Mouse (Mus musculus) embryo, embryonic 11 days (tissue): ENCODE measurements at regions not wholly inside any gene's neighbourhood (a gene's known extent, or its start where the extent isn't known, plus 50 kb on each side); places are given as distances from the start of the nearest gene placed in this dataset.
A peak's percentile ranks its signal among the peaks of the same experiment; 100 is the strongest.
"Not testable (repeated sequence)": the region's sequence is repeated elsewhere in the genome, so short reads cannot be mapped to it uniquely, and the experiment has no call there.

Experiments used
- DNase-seq: peaks from one replicate; pipeline ENCODE4 v3.0.0-alpha.2; 2015

DNA sequence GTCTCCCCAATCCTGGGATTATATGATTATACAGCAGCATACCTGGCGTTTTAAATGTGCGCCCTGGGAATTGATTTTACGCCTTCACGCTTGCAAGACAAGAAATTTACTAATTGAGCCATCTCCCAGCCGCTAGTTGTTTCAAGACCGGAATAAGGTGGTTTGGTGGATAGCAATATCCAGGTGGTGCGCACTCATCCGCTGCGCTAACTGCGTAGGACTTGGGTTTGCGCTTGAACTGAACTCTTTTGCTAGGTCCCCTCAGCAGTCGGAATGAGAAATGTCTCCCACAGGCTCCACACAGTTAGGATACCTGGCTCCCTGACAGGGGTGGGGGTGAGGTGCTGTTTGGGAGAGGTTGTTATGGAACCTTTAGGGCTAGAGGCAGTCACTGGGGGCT lies 136.4 kb upstream of the Rybp start:
- DNase-seq = no peak

GRCm38 (mm10) chr6:100422603-100423002 lies 135.3 kb upstream of the Rybp start:
- no peak for DNase-seq

GRCm38 (mm10) chr6:100421706-100422578 lies 134.7 kb upstream of the Rybp start:
- peak; percentile 82 for DNase-seq

- DNase-seq = no peak
These were observed 133.3 kb upstream of the Rybp start for GRCm38 (mm10) chr6:100420602-100421001.

DNA sequence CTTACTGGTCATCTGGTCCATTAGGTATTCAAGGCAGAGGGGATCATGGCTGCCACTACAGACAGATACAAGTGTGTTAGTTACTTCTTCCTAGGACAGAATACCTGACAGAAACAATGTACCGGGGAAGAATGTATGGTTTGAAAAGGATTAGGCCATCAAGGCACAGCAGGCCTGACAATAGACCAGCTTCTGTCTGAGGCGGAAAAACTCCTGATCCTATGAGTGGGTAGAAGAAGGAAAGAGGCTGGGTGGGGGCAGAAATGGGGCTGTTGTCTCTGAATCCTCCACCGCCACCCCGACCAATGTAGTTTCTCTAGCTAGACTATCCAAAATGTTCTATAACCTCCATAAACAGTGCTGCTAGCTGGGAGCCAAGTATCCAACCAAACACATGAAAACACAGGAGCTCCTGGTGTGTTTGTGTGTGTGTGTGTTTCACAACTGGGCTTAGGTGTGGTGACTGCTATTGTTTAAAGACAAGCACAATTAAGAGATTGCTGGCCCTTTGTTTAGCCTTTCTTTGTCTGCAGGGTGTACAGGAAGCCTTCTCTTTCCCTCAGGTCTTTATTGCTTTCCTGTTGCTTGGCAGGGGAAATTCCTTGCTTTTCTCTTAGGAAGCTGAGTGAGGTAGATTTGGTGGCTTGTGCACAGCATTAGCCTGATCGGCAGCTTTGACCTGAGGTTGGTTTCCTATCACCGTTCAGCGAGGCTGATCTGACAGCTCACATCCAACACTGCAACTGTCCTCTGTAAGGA lies 132.7 kb upstream of the Rybp start:
- no peak for DNase-seq

DNA sequence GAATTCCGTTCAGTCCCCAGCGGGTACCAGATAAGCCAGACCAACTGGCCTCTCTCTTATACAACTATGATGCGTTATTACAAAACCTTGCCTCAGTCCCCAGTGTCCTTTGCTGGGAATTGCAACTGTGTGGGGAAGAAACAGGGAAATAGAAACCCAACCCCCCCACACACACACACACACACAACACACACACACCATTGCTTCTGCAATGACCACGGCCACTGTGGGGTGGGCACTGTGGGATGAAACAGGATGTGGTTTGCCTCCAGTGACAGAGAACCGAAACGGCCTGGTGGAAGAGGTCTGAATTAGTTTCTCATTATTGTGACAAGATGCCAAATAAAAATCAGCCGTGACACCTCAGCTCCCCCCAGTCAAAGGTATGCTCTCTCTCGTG lies 128.8 kb upstream of the Rybp start:
- no peak for DNase-seq

DNA sequence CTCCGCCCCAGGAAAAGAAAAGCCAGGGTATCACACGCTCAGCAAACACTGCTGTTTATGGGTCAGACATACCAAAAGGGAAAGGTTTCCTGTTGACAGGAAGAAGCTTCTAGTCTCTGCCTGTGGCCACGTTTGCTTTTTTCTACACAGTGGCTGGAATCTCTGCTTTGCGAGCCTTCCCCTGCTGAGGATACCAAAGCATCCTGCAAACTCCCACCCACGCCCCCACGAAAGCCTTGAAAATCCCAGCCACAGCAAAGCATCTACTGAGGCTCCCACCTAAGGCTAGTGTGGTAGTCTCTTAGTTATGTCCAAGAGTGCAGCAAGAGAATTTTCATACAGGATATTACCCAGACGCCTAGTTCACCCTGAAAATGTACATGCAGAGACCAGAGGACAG lies 128.2 kb upstream of the Rybp start:
- no peak for DNase-seq

DNA sequence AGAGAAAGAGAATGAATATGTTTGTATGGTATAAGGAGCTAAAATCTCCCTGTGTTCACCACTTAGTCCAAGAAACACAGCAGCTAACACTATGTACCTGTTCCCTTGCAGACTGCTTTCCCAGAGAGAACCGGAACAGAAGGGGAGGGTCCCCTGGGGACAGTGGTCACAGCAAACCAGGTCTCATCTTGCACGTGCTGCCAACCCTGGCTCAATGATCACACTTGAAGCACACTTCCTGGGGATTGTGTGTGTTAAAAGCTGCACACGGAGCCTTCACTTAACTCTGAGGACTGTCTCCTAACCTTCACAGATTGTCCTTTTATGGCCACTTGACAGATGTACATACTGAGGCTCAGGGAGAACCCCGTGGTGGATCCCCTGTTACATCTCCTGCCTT lies 127.6 kb upstream of the Rybp start:
- DNase-seq = no peak

DNA sequence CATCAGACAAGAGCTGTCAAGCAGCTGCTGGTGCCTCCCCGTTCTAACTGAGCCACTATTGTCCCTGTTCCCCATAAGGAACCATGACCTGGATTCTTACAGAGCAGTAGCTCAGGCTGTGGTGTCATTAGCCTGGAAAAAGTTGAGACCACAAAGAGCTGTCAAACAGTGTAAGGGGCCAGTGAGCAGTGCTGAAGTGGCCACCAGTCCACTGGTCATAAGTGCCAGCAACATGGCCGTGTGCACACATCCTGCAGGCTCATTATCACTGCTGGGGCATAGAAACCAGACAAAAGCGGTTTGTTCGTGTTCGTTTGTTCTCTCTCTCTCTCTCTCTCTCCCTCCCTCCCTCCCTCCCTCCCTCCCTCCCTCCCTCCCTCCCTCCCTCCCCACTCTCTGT lies 125.2 kb upstream of the Rybp start:
- no peak for DNase-seq

- DNase-seq = no peak
These were observed 124.7 kb upstream of the Rybp start for GRCm38 (mm10) chr6:100411968-100412367.

- no peak for DNase-seq
These were observed 122.9 kb upstream of the Rybp start for GRCm38 (mm10) chr6:100410067-100410631.

GRCm38 (mm10) chr6:100408826-100409225 lies 121.5 kb upstream of the Rybp start:
- DNase-seq = no peak

DNA sequence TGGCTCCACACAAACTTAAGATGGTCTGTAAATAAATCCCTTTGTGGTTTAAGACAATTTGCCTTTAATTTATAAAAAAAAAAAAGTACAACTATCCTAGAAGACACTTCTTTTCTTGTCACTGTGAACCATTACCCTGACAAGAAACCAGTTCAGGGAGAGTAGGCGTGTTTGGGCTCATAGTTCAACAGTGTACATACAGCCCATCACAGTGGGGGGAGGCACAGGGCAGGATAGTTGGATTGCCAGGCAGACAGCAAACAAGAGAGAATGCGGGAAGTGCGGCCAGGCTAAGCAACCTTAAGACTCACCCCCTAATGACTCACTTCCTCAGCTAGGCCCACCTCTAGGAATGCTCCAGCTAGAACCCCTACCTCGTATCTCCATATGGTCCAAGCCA lies 119.2 kb upstream of the Rybp start:
- DNase-seq = no peak

GRCm38 (mm10) chr6:100404161-100404560 lies 116.9 kb upstream of the Rybp start:
- DNase-seq = peak; percentile 20

- DNase-seq = peak; percentile 61
These were observed 115.4 kb upstream of the Rybp start for GRCm38 (mm10) chr6:100402716-100403115.

- no peak for DNase-seq
These were observed 114.4 kb upstream of the Rybp start for GRCm38 (mm10) chr6:100401728-100402127.

- not testable (repeated sequence) for DNase-seq
These were observed 112.1 kb upstream of the Rybp start for GRCm38 (mm10) chr6:100399387-100399786.

GRCm38 (mm10) chr6:100396311-100397200 lies 109.3 kb upstream of the Rybp start:
- DNase-seq = no peak

DNA sequence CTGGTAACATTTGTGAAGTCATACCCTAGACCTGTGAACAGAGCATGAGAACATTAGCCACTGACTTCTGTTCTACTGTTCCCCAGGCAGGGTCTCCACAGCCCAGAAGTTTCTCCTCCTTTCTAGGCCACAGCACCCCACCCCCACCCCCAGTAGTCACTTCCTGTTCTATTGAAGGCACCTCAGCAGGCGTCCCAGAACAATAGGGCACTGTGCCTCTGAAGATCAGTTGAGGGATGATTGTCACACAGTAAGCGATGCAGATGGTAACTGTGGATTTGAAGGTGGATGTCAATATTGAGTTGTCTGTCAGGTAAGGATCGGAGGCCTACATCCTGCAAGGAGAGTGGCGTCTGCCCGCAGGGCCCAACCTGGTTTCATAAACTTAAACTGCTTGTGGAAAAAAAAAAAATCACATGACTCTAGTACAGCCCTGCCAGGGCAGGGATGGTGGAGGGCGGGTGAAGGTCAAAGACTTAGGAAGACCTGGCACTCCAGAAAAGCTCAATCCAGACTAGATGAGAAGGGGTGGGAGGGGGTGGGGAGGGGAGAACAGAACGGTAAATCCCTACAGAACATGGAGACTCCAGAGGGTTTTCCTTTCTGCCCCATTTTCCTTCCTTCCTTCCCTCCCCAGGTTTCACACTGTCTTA lies 103.1 kb upstream of the Rybp start:
- DNase-seq = no peak

DNA sequence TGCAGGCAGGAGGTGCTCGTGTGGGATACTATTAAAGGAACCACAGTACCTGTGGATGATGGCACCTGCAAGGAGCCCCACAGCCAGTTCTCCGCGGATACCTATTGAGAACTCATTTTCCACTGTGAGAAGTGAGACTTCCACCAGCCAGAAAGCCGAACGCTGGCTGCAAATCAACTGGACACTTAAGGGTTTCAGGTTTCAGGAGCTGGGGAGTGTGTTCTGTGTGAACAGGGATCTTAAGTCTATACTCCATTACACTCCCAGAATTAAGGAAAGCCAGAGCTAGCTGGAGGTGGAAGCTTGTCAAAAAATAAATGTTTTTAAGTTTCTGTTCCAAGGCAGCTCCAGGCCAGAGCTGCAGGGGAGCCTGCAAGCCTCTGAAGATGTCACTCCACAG lies 99.8 kb upstream of the Rybp start:
- peak; percentile 53 for DNase-seq

GRCm38 (mm10) chr6:100385640-100386039 lies 98.4 kb upstream of the Rybp start:
- DNase-seq = no peak

DNA sequence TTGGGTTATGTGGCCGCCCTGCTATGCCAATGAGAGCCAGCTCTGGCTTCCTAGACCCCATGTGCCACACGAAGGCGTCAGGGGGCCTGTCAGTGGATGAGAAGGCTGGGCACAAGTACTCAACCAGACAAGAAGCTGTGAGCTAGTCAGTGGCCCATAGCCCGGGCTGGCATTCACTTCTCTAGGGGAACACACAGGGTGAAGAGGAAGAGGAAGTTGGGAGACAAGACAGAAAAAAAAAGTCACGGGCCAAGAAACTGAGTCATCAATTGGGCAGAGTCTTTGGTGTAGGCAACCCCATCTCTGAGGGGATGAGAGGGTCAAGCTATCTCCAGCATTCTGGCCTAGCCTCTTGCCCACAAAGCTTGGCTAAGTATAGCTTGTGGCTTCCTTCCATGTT lies 93.8 kb upstream of the Rybp start:
- no peak for DNase-seq
